Mouse (Mus musculus) CH12.LX (cell line): Measurements from ENCODE around the gene Txn2. TPM values are rescaled to one million over a fixed set of nuclear protein-coding genes. Genes with fewer than 3 reads are reported as not detected.

ENCODE experiments used
- DNase-seq: peaks from one replicate; pipeline ENCODE4 v3.0.0-alpha.2; 2013; ENCODE audit errors: extremely low read depth
- H3K27ac ChIP-seq: 2 replicates; pipeline ENCODE4 v1.5.1; 2012; ENCODE audit warnings: low read depth, mild to moderate bottlenecking, control low read depth, moderate library complexity; ENCODE audit not compliant: insufficient read depth
- H3K27me3 ChIP-seq: replicated peaks from 2 replicates; pipeline ENCODE3; 2012; ENCODE audit warnings: inconsistent platforms
- H3K36me3 ChIP-seq, 2 experiments: replicated peaks in 1 of 2; 2 replicates each; pipeline versions ENCODE3 to v1.6.1; 2012; ENCODE audit warnings: inconsistent platforms in 1 of 2, low read length in 1 of 2, mild to moderate bottlenecking in 1 of 2, mixed read lengths in 1 of 2, moderate library complexity in 1 of 2; ENCODE audit not compliant: control insufficient read depth in 1 of 2, insufficient read depth in 1 of 2
- H3K4me1 ChIP-seq, 2 experiments: 2 replicates each; pipeline ENCODE4 v1.6.1; 2012; ENCODE audit warnings: inconsistent platforms in 1 of 2, moderate library complexity in 1 of 2; ENCODE audit not compliant: insufficient read depth in 2 of 2, control insufficient read depth in 1 of 2
- H3K4me2 ChIP-seq: 2 replicates; pipeline ENCODE4 v1.6.1; 2012; ENCODE audit warnings: low read depth, mild to moderate bottlenecking, control low read depth; ENCODE audit not compliant: poor library complexity, insufficient read depth, severe bottlenecking
- H3K4me3 ChIP-seq, 3 experiments: fragments of 150-350 bp in 1 of 3; sonication (generic) in 1 of 3; replicated peaks in 1 of 3; 2 replicates each; pipeline versions ENCODE3 to v1.5.1; 2011 to 2012; ENCODE audit warnings: low read depth in 2 of 3, low read length in 2 of 3, mild to moderate bottlenecking in 2 of 3, moderate library complexity in 2 of 3, control low read depth in 1 of 3, improper control_type of control experiment in 1 of 3, inconsistent platforms in 1 of 3, mixed read lengths in 1 of 3; ENCODE audit not compliant: poor library complexity in 1 of 3
- H3K79me2 ChIP-seq: replicated peaks from 2 replicates; pipeline ENCODE4 v1.6.1; 2012; ENCODE audit warnings: mild to moderate bottlenecking, moderate library complexity; ENCODE audit not compliant: control insufficient read depth, poor library complexity, insufficient read depth, severe bottlenecking; ENCODE audit errors: extremely low read depth
- H3K9ac ChIP-seq: 2 replicates; pipeline ENCODE4 v1.6.1; 2012; ENCODE audit warnings: low read depth, mild to moderate bottlenecking, control low read depth, moderate library complexity; ENCODE audit not compliant: insufficient read depth
- H3K9me3 ChIP-seq: replicated peaks from 2 replicates; pipeline ENCODE3; 2012; ENCODE audit warnings: low read length, inconsistent platforms, mixed read lengths
- CHD1 ChIP-seq: IDR thresholded peaks from 2 replicates; pipeline ENCODE4 v1.6.1; 2012; ENCODE audit warnings: low read depth, low read length, improper control_type of control experiment, inconsistent platforms
- CTCF ChIP-seq, 2 experiments: IDR thresholded peaks in 1 of 2; conservative IDR thresholded peaks in 1 of 2; 2 replicates each; pipeline ENCODE4 v1.5.1; 2011 to 2012; ENCODE audit warnings: low read depth in 2 of 2, low read length in 2 of 2, improper control_type of control experiment in 1 of 2, inconsistent platforms in 1 of 2, mild to moderate bottlenecking in 1 of 2, moderate library complexity in 1 of 2
- E2F4 ChIP-seq: IDR thresholded peaks from 2 replicates; pipeline ENCODE4 v1.6.1; 2011; ENCODE audit warnings: low read depth, low read length, improper control_type of control experiment; ENCODE audit not compliant: insufficient replicate concordance
- ELF1 ChIP-seq: IDR thresholded peaks from 2 replicates; pipeline ENCODE4 v1.6.1; 2014; ENCODE audit warnings: low read depth, mild to moderate bottlenecking, inconsistent platforms, low read length, improper control_type of control experiment
- EP300 ChIP-seq: IDR thresholded peaks from 2 replicates; pipeline ENCODE4 v1.6.1; 2011; ENCODE audit warnings: low read length, improper control_type of control experiment
- ETS1 ChIP-seq: conservative IDR thresholded peaks from 2 replicates; pipeline ENCODE4 v1.6.1; 2012; ENCODE audit warnings: low read depth, mild to moderate bottlenecking, inconsistent platforms, low read length, improper control_type of control experiment, moderate library complexity
- MAX ChIP-seq: IDR thresholded peaks from 2 replicates; pipeline ENCODE4 v1.6.1; 2011; ENCODE audit warnings: low read length, improper control_type of control experiment
- MAZ ChIP-seq: IDR thresholded peaks from 2 replicates; pipeline ENCODE4 v1.6.1; 2012; ENCODE audit warnings: low read depth, mild to moderate bottlenecking, inconsistent platforms, low read length, improper control_type of control experiment, moderate library complexity
- MYC ChIP-seq: IDR thresholded peaks from 2 replicates; pipeline ENCODE4 v1.6.1; 2011; ENCODE audit warnings: low read depth, mild to moderate bottlenecking, improper control_type of control experiment, low read length
- NELFE ChIP-seq: IDR thresholded peaks from 2 replicates; pipeline ENCODE4 v1.6.1; 2011; ENCODE audit warnings: low read depth, low read length, improper control_type of control experiment
- NRF1 ChIP-seq: IDR thresholded peaks from 2 replicates; pipeline ENCODE4 v1.6.1; 2014; ENCODE audit warnings: low read depth, mild to moderate bottlenecking, inconsistent platforms, low read length, improper control_type of control experiment, moderate library complexity
- PAX5 ChIP-seq: IDR thresholded peaks from 2 replicates; pipeline ENCODE4 v1.6.1; 2012; ENCODE audit warnings: low read length, inconsistent platforms, mixed read lengths
- POLR2A ChIP-seq: IDR thresholded peaks from 2 replicates; pipeline ENCODE4 v1.6.1; 2011; ENCODE audit warnings: low read depth, mild to moderate bottlenecking, improper control_type of control experiment, low read length
- RAD21 ChIP-seq: IDR thresholded peaks from 2 replicates; pipeline ENCODE4 v1.6.1; 2011; ENCODE audit warnings: low read depth, mild to moderate bottlenecking, low read length, improper control_type of control experiment, moderate library complexity
- SIN3A ChIP-seq: IDR thresholded peaks from 2 replicates; pipeline ENCODE4 v1.6.1; 2012; ENCODE audit warnings: low read length, improper control_type of control experiment, inconsistent platforms
- TCF12 ChIP-seq: IDR thresholded peaks from 2 replicates; pipeline ENCODE4 v1.6.1; 2014; ENCODE audit warnings: low read depth, mild to moderate bottlenecking, inconsistent platforms, low read length, improper control_type of control experiment
- ZC3H11A ChIP-seq: IDR thresholded peaks from 2 replicates; pipeline ENCODE4 v1.6.1; 2012; ENCODE audit warnings: low read depth, mild to moderate bottlenecking, inconsistent platforms, low read length, improper control_type of control experiment
- ZKSCAN1 ChIP-seq: IDR thresholded peaks from 2 replicates; pipeline ENCODE4 v1.6.1; 2012; ENCODE audit warnings: low read depth, inconsistent platforms, low read length, improper control_type of control experiment, borderline replicate concordance
- dilution Hi-C: fragments of 300-500 bp; cut with MboI; formaldehyde crosslinking; loops from 2 replicates; pipeline ENCODE4 v1.14.3; 2020; ENCODE audit warnings: low sequenced_read_pairs; ENCODE audit not compliant: extremely low pct_unique_long_range_greater_than_20kb, extremely low pct_ligation_motif_present
- in situ Hi-C: fragments of 300-500 bp; cut with MboI; formaldehyde crosslinking; loops from 3 replicates; pipeline ENCODE4 v1.14.3; 2019; ENCODE audit warnings: low sequenced_read_pairs, low pct_ligation_motif_present, low pct_unique_long_range_greater_than_20kb, mixed read lengths
- polyA plus RNA-seq: library from polyadenylated mRNA; unstranded; fragments of >175 nt; gene quantifications from 2 replicates; pipeline ENCODE4 v1.2.1, GENCODE M21; 2012; ENCODE audit warnings: low read depth; ENCODE audit not compliant: insufficient read length
- total RNA-seq, 2 experiments: library from RNA; depleted of rRNA; stranded (reverse); fragments of 300-350 nt in 1 of 2; fragments of >200 nt in 1 of 2; gene quantifications; 2 replicates each; pipeline ENCODE4 v1.2.3; 2012 to 2014

The Txn2 gene
- total and polyA plus RNA-seq, 3 experiments, result 22.4 to 209 (median 105) TPM

GRCm38 (mm10) chr15:77949061-77949460, 20.3 kb upstream of the Txn2 start:
- peaks cover 2 to 7% of the 10 kb centered on the region in 2 experiments; a peak in 3 of 4 replicates for H3K4me1 ChIP-seq
- dilution Hi-C loops, result no loop called here
- H3K4me2 ChIP-seq, result no peak overlapping the region
- TF ChIP-seq ELF1, result no peak
- TF ChIP-seq EP300, result no peak
- TF ChIP-seq CTCF (conservative IDR thresholded peaks at IDR 0.05 in 1 of 2, IDR thresholded peaks at IDR 0.05 in 1 of 2; ENCODE audit: low read depth in 2 of 2, low read length in 2 of 2), result no peak
- TF ChIP-seq PAX5, result no peak
- TF ChIP-seq POLR2A, result no peak
- no peak for TF ChIP-seq E2F4
- no peaks in the 10 kb centered on the region for H3K79me2 ChIP-seq
- no peaks in the 10 kb centered on the region for H3K9me3 ChIP-seq
- no peak for DNase-seq
- in situ Hi-C loops, result no loop called here
- no peak overlapping the region for H3K4me3 ChIP-seq
- H3K9ac ChIP-seq, result no peak overlapping the region
- no peaks in the 10 kb centered on the region for H3K27me3 ChIP-seq
- H3K27ac ChIP-seq, result no peak overlapping the region
- no peaks in the 10 kb centered on the region for H3K36me3 ChIP-seq

- in situ Hi-C loops (no loop called here), dilution Hi-C loops (no loop called here)
- no peak overlapping the region for H3K9ac ChIP-seq
- DNase-seq, result no peak
- H3K4me2 ChIP-seq, result no peak overlapping the region
- no peak overlapping the region for H3K27ac ChIP-seq
- TF ChIP-seq ZKSCAN1 (no peak), MAZ (no peak), SIN3A (no peak), CHD1 (no peak), RAD21 (no peak), ZC3H11A (no peak), TCF12 (no peak), NRF1 (no peak), NELFE (no peak)
- no peaks in the 10 kb centered on the region for H3K9me3 ChIP-seq
- H3K36me3 ChIP-seq, result no peaks in the 10 kb centered on the region
- H3K4me3 ChIP-seq, result no peak overlapping the region
- no peaks in the 10 kb centered on the region for H3K79me2 ChIP-seq
- H3K4me1 ChIP-seq, result peaks cover 2 to 7% of the 10 kb centered on the region in 2 experiments; a peak in 3 of 4 replicates
- H3K27me3 ChIP-seq, result no peaks in the 10 kb centered on the region
Measured at GRCm38 (mm10) chr15:77945711-77946110, 16.9 kb upstream of the Txn2 start.

- dilution Hi-C loops, result no loop called here
Measured at GRCm38 (mm10) chr15:77941563-77941962, 12.8 kb upstream of the Txn2 start.

More at GRCm38 (mm10) chr15:77941563-77941962, 12.8 kb upstream of the Txn2 start:
- H3K4me2 ChIP-seq, result no peak overlapping the region
- no peak for TF ChIP-seq ETS1
- TF ChIP-seq MAX, result no peak
- TF ChIP-seq MYC, result no peak
- DNase-seq, result no peak
- no peak overlapping the region for H3K27ac ChIP-seq
- H3K4me3 ChIP-seq, result no peak overlapping the region
- no peaks in the 10 kb centered on the region for H3K9me3 ChIP-seq
- H3K27me3 ChIP-seq, result no peaks in the 10 kb centered on the region
- no peaks in the 10 kb centered on the region for H3K79me2 ChIP-seq
- no peaks in the 10 kb centered on the region for H3K36me3 ChIP-seq
- H3K4me1 ChIP-seq, result peaks cover 7 to 23% of the 10 kb centered on the region in 2 experiments
- no peak overlapping the region for H3K9ac ChIP-seq
- in situ Hi-C loops, result no loop called here
